Mouse (Mus musculus) stomach, embryonic 16.5 days (tissue): ENCODE measurements around the gene Phkg2. TPM values are rescaled to one million over a fixed set of nuclear protein-coding genes. Genes with fewer than 3 reads are reported as not detected.

Experiments used
- ATAC-seq: fragments of 200-750 bp; cut with Nextera tagmentation; 2 replicates; pipeline ENCODE4 v1.8.0; 2017; ENCODE audit warnings: moderate number of reproducible peaks, moderate TSS enrichment; ENCODE audit not compliant: insufficient read depth, low FRiP score
- H3K27ac ChIP-seq: fragments of 300-500 bp; sonication (generic); 2 replicates; pipeline ENCODE4 v1.5.1; 2014; ENCODE audit warnings: low read length
- H3K27me3 ChIP-seq: fragments of 300-500 bp; sonication (generic); 2 replicates; pipeline ENCODE4 v1.6.1; 2014; ENCODE audit warnings: low read length, control low read depth, mixed read lengths; ENCODE audit not compliant: control insufficient read depth, insufficient read depth
- H3K36me3 ChIP-seq: fragments of 300-500 bp; sonication (generic); 2 replicates; pipeline ENCODE4 v1.6.1; 2014; ENCODE audit warnings: low read length; ENCODE audit not compliant: control insufficient read depth, insufficient read depth
- H3K4me1 ChIP-seq: fragments of 300-500 bp; sonication (generic); 2 replicates; pipeline ENCODE4 v1.6.1; 2014; ENCODE audit warnings: low read length, control low read depth, mixed read lengths; ENCODE audit not compliant: control insufficient read depth, insufficient read depth
- H3K4me2 ChIP-seq: fragments of 300-500 bp; sonication (generic); 2 replicates; pipeline ENCODE4 v1.6.1; 2014; ENCODE audit warnings: low read depth, low read length, mixed read lengths
- H3K4me3 ChIP-seq: fragments of 300-500 bp; sonication (generic); replicated peaks from 2 replicates; pipeline ENCODE4 v1.5.1; 2014; ENCODE audit warnings: mild to moderate bottlenecking, low read length
- H3K9ac ChIP-seq: fragments of 300-500 bp; sonication (generic); 2 replicates; pipeline ENCODE4 v1.6.1; 2014; ENCODE audit warnings: low read length
- H3K9me3 ChIP-seq: fragments of 300-500 bp; sonication (generic); replicated peaks from 2 replicates; pipeline ENCODE4 v1.6.1; 2016; ENCODE audit warnings: low read length, control low read depth; ENCODE audit not compliant: control insufficient read depth
- WGBS: fragments of 180-500 bp; shearing (Covaris S2); extraction: QIAGEN DNeasy Blood & Tissue Kit; methylation state at CpG from one replicate; pipeline ENCODE4 v1.1.7; 2014; 5-methylcytosine and 5-hydroxymethylcytosine counted together
- polyA plus RNA-seq: library from polyadenylated mRNA; unstranded; fragments of >200 nt; fragmentation: Nextera tagmentation; extraction: Ambion mirVana; gene quantifications from 2 replicates; pipeline ENCODE4 v1.2.1, GENCODE M21; 2015

Phkg2 gene
- polyA plus RNA-seq, 1 experiment from 2014 or later = 37.6 TPM

DNA sequence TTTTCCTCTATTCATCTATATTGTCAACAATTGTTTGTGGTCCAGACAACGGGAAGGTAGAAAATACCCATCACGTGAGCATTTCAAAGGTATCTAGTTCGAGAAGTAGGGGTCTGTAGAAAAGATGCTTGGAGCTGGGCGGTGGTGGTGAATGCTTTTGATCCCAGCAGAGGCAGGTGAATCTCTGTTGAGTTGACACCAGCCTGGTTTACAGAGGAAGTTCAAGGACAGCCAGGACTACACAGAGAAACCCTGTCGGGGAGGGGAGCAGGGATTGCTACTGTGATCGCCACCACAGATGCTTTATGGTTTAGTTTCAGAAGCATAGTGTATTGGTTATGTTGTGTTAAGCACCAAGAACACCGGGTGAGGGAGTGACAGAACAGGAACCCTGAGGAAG is 975 bp downstream of the Phkg2 start:
- no peak overlapping the region for H3K27ac ChIP-seq
- peak overlapping the region; percentile 83 for H3K4me3 ChIP-seq
- peak overlapping the region; percentile 94 for H3K4me2 ChIP-seq
- no peaks in the 10 kb centered on the region for H3K36me3 ChIP-seq
- peak overlapping the region; percentile 89 for H3K9ac ChIP-seq
- ATAC-seq = no peak
- H3K27me3 ChIP-seq = no peaks in the 10 kb centered on the region
- no peaks in the 10 kb centered on the region for H3K9me3 ChIP-seq
- WGBS = 13% methylated on average over 7 of the region's 7 CpGs
- H3K4me1 ChIP-seq = peaks cover 11% of the 10 kb centered on the region

DNA sequence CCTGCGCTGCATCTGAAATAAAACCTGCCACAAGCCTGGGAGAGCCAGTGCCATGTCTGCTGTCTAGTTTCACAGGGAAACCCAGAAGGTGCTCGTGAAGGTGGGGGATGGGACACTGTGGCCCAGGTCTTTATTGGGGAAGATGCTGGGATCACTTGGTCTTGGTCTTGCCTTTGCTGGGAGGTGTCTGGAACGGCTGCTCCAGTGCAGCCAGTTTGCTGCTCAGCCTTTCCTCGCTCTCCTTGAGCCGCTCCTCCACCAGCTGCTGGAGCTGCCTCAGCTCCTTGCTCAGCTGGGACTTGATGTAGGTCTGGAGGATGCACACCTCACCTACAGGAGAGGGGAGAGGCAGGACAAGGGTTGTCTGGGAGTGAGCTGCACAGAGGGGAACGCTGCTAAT is 10.1 kb downstream of the Phkg2 start:
- WGBS = 93% methylated on average over 6 of the region's 6 CpGs
- no peaks in the 10 kb centered on the region for H3K9me3 ChIP-seq
- no peak overlapping the region for H3K9ac ChIP-seq
- peaks cover 6% of the 10 kb centered on the region; the same call in 1 of the 2 replicates for H3K4me1 ChIP-seq
- peaks cover 22% of the 10 kb centered on the region for H3K36me3 ChIP-seq
- H3K27ac ChIP-seq = no peak overlapping the region
- no peak for ATAC-seq
- H3K4me3 ChIP-seq = no peak overlapping the region
- H3K4me2 ChIP-seq = no peak overlapping the region
- H3K27me3 ChIP-seq = no peaks in the 10 kb centered on the region

DNA sequence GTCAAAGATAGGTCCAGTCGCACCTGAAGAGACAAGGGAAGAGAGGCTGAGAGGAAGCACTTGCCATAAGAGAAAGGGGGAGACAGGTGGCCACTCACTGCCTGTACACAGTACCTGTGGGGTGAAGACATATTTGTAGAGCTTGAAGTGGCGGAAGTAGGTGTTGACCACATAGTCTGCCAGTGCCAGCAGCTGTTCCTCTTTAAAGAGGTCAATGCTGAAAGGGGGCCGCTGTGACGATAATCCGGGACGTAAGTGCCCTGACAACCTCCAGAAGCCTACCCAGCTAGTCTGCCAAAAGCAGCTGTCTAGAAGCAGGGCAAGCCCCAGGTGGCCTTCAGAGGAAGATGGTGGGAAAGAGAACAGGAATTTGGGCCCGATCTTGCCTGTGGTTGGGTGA is 11.9 kb downstream of the Phkg2 start:
- ATAC-seq = no peak
- no peak overlapping the region for H3K4me2 ChIP-seq
- H3K4me1 ChIP-seq = peaks cover 13% of the 10 kb centered on the region
- H3K9ac ChIP-seq = no peak overlapping the region
- H3K27ac ChIP-seq = no peak overlapping the region
- H3K9me3 ChIP-seq = no peaks in the 10 kb centered on the region
- H3K36me3 ChIP-seq = peaks cover 22% of the 10 kb centered on the region
- WGBS = 88% methylated on average over 7 of the region's 7 CpGs
- no peak overlapping the region for H3K4me3 ChIP-seq
- H3K27me3 ChIP-seq = no peaks in the 10 kb centered on the region

DNA sequence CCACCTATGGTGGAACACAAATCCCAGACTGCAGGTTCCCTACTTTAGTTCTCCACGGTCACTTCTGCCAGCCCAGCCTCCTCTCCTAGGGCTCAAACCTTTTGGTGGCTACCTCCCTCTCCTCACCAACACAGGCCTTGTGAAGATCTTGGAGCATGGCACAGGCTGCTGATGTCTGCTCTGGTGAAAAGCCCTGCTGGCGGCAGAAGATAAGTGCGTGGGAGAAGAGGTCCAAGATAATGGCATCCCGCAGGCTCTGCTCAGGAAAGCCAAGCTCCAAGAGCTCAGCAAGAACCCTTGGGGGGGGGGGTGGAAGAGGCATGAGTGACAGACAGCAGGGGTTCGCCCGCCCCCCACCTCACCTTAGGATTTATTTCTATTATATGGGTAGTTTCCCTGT is 13.0 kb downstream of the Phkg2 start:
- Histone ChIP-seq H3K36me3 (peaks cover 22% of the 10 kb centered on the region), H3K9ac (no peak overlapping the region), H3K9me3 (no peaks in the 10 kb centered on the region), H3K4me1 (peaks cover 13% of the 10 kb centered on the region), H3K27me3 (no peaks in the 10 kb centered on the region), H3K27ac (no peak overlapping the region), H3K4me2 (no peak overlapping the region), H3K4me3 (no peak overlapping the region)
- WGBS = 81% methylated on average over 6 of the region's 6 CpGs
- no peak for ATAC-seq

DNA sequence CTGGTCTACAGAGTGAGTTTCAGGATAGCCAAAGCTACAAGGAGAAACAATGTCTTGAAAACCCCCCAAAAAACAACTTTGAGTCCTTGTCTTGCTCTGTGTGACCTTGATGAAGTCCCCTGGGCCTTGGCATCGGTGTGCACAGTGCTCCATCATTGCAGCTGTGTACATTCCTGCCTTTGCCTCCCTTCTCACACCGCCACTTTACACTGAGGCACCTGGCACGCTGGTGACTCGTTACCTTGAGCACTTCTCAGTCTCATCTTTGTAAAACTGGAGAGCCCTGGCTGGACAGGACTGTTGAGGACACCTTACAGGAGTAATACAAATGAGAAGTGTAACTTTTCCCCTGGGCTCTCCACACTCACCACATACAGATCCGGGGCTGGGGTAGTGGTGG is 14.1 kb downstream of the Phkg2 start:
- Histone ChIP-seq H3K9me3 (no peaks in the 10 kb centered on the region), H3K4me1 (peaks cover 13% of the 10 kb centered on the region), H3K27me3 (no peaks in the 10 kb centered on the region), H3K4me2 (peak overlapping the region; percentile 77), H3K36me3 (peaks cover 18% of the 10 kb centered on the region), H3K27ac (no peak overlapping the region), H3K9ac (peak overlapping the region; percentile 68; the same call in 1 of the 2 replicates), H3K4me3 (peak overlapping the region; percentile 72)
- ATAC-seq = no peak
- 52% methylated on average over 5 of the region's 5 CpGs for WGBS

DNA sequence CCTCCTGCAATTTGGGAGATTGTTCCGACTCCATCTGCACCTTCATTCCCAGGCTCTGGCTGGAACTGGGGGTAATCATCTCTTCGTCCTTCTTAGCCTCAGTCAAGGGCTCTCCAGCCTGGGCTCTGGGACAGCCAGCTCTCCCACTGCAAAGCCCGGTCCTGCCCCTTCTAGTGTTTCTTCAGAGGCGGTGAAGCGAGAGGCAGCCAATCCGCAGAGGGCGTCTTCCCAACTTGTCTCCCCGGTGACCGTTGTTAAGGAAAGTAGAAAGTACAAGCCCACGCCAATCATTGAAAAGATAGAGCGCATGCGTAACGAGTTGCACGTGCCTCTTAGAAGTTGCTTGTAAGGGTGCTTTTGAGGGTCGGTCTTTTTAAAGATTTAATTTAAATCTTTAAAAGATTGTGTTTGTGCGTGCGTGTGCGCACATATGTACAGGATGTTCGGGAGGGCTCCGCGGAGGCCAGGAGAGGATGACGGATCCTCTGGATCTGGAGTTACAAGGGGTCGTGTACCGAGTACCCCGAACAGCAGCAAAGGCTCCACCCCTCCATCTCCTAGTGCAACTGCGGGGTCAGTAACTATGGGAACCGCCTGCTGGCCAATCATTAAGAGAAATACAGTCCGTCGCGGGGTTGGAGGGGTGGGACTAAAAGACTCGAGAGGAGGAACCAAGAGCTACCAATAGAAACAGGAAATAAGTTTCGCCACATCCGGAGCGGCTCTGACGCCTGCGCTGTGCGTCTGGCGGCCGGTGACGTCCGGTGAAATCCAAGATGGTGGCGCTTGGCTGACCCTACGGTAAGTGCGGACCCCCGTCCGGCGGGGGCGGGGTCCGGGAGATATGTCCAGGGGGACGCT is 15.1 kb downstream of the Phkg2 start, which contains the start of the genes Ccdc189 and Rnf40:
Ccdc189 (minus strand) TSS at position 585 of the 861 bp plus-strand sequence.
Rnf40 (plus strand) TSS at position 757 of the 861 bp plus-strand sequence.
- under 1% methylated on average over 50 of the region's 50 CpGs for WGBS
- Histone ChIP-seq H3K36me3 (peaks cover 14% of the 10 kb centered on the region), H3K4me3 (peak within 1 kb of the TSS; percentile 72), H3K9ac (peak within 1 kb of the TSS; percentile 89), H3K27ac (peak within 1 kb of the TSS; percentile 85), H3K9me3 (no peaks in the 10 kb centered on the region), H3K4me2 (peak within 1 kb of the TSS; percentile 78), H3K4me1 (peaks cover 13% of the 10 kb centered on the region), H3K27me3 (no peaks in the 10 kb centered on the region)
- ATAC-seq = peak; percentile 98

DNA sequence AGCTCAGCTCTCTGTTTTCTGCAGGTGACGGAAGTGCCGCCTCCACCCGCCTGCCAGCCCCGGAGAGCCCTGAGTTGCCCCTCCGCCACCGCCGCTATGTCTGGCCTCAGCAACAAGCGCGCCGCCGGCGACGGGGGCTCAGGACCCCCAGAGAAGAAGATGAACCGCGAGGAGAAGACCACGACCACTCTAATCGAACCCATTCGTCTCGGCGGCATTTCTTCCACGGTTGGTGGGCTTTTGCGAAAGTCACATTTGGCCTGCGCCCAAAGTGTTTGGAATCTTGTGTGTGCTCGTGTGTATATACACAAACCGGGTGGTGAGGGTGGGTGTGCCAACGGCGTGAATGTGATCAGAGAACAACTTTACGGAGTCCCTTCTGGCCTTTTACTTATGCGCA is 15.8 kb downstream of the Phkg2 start:
- Histone ChIP-seq H3K9ac (peak overlapping the region; percentile 89), H3K4me2 (peak overlapping the region; percentile 78), H3K27me3 (no peaks in the 10 kb centered on the region), H3K9me3 (no peaks in the 10 kb centered on the region), H3K36me3 (peaks cover 9% of the 10 kb centered on the region; the same call in 1 of the 2 replicates), H3K4me3 (peak overlapping the region; percentile 72), H3K4me1 (peaks cover 13% of the 10 kb centered on the region), H3K27ac (peak overlapping the region; percentile 44; the same call in 1 of the 2 replicates)
- WGBS = 3% methylated on average over 29 of the region's 29 CpGs
- no peak for ATAC-seq

DNA sequence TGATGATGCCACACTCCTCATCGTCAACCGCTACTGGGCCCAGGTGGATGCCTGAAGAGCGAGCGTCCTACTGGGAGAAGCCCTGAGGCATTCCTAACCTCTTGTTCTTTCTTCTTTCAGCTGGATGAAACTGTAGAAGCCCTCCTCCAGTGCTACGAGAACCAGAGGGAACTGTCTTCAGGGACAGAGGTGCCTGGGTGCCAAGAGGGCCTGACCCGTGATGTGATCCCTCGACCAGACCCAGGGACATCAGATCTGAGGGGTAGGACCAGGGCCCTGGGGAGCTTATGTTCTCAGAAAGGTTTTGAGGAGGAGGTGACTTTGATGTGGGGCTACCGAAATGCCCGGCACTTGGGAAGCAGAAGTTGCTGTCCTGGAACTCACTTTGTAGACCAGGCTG is 16.5 kb downstream of the Phkg2 start:
- H3K4me3 ChIP-seq = peak overlapping the region; percentile 72
- peak overlapping the region; percentile 89; the same call in 1 of the 2 replicates for H3K9ac ChIP-seq
- no peak for ATAC-seq
- no peaks in the 10 kb centered on the region for H3K27me3 ChIP-seq
- H3K4me1 ChIP-seq = peaks cover 13% of the 10 kb centered on the region
- no peak overlapping the region for H3K27ac ChIP-seq
- H3K4me2 ChIP-seq = peak overlapping the region; percentile 78
- H3K36me3 ChIP-seq = peaks cover 13% of the 10 kb centered on the region
- no peaks in the 10 kb centered on the region for H3K9me3 ChIP-seq
- 92% methylated on average over 9 of the region's 9 CpGs for WGBS

DNA sequence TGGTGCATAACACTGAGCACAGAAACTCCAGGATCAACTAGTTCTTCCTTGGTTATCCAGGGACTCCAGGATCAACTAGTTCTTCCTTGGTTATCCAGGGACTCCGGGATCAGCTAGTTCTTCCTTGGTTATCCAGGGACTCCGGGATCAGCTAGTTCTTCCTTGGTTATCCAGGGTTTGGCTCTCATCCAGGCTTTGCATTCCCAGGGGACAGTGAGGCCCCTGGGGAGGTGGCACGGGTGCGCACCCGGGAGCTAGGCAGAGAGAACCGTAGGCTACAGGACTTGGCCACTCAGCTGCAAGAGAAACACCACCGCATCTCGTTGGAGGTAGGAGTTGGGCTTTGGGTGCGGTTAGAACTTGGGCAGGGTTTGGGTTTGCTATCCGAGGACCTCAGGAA is 18.0 kb downstream of the Phkg2 start:
- Histone ChIP-seq H3K9me3 (no peaks in the 10 kb centered on the region), H3K27ac (no peak overlapping the region), H3K9ac (no peak overlapping the region), H3K4me2 (no peak overlapping the region), H3K4me1 (peaks cover 13% of the 10 kb centered on the region), H3K27me3 (no peaks in the 10 kb centered on the region), H3K4me3 (no peak overlapping the region), H3K36me3 (peaks cover 28% of the 10 kb centered on the region)
- no peak for ATAC-seq
- WGBS = 86% methylated on average over 10 of the region's 10 CpGs
